Mouse (Mus musculus) gastrocnemius, postnatal 10 days (tissue): ENCODE results near the gene Jph3. TPM values are rescaled to one million over a fixed set of nuclear protein-coding genes. Genes with fewer than 3 reads are reported as not detected.

Experiments
- DNase-seq: peaks from one replicate; pipeline ENCODE4 v3.0.0; 2021; ENCODE audit warnings: mixed read lengths
- total RNA-seq, 2 experiments: library from RNA; stranded (reverse); gene quantifications; 2 replicates each; pipeline ENCODE4 v1.2.3; 2021

Jph3 gene
- total RNA-seq, 2 experiments from 2014 or later, result 0.14 to 0.16 TPM

DNA sequence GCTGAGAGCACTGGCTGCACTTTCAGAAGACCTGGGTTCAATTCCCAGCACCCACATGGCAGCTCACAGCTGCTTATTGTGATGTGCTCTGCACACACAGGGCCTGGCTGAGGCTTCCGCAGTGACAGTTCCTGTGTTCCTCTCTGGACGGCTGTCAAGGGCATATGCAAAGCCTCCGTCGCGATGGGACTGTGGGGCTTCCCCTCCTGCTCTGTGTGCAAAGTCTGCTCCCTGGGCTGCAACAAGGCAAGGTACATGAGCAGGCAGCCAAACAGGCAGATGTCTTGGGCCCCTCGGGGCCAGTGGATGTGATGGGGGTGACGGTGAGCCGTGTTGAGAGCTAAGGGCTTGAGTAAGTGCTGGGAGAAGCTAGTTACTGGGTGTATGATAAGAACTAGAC lies 59.4 kb downstream of the Jph3 start:
- DNase-seq, result no peak

DNA sequence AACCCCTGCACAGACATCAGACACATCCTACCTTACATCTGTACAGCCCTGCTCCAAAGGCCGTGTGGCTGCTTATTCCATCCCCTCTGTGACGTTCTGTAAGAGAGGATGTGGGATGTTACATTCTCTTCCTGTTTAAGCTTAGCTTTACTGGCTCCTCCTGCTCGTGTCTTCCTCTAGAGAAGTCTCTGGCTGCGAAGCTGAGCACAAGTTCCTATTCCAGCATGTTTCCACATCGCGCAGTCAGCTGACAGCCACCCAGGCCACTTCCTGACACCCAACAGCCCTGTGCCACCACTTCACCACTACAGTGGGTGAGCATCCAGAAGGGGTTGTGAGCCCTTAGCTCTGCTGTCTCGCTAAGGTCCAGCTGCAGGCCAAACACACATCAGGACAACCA lies 62.7 kb downstream of the Jph3 start:
- DNase-seq, result no peak

GRCm38 (mm10) chr8:121792627-121793026 lies 63.2 kb downstream of the Jph3 start:
- DNase-seq, result no peak

DNA sequence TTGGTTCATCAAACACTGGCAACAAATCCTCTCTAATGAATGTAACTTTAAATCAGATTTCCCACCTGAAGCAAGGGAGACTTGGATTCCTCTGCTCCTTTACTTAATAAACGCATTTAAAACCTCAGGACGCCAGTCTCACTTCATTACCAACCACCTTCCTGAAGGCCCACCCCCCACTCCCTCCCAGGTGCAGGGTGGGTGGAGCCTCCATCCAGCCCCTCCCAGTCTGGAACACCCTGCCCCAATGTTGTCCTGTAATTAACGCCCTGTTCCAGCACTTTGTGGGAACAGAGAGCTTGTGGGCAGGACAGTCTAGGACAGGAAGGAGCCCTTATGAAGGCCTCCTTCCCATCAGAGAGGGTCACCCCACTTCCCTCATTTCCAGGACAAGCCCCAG lies 64.7 kb downstream of the Jph3 start:
- no peak for DNase-seq

DNA sequence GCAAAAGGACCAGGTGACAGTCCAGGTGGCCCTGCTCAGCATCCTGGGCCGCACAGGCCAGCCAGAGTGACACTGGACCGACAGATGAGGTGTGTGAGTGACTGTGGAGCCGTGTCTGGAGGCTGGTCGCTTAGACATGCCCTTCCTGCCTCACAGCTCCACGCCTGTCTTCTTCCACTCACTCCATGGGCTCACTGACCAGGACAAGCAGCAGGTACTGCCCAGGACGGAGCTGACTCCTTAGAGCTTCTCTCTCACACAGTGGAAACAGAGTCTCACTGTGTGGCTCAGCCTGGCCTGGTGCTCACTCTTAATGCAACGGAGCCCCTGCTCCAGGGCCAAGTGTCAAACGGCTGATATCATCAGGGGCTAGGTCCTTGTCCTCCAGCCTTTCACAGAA lies 66.0 kb downstream of the Jph3 start:
- DNase-seq, result no peak

DNA sequence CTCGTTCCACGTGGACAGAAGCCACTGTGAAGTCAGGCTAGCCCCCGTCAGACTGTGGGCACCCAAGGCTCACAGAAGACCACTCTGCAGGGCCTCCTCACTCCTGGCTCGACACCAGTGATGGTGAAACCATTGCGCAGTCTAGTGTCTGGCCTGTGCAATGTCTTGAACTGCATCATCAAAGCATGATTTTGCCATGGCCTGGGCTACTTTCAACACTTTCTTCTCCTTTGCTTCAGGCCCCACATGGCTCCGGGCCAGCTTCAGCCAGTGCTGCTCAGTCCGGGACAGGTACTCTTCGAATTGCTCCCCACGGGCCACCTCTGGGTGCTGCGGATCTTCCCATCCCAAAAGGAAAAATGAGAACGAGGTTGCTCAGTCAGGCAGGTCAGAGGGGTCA lies 67.0 kb downstream of the Jph3 start:
- DNase-seq, result no peak

GRCm38 (mm10) chr8:121798401-121798800 lies 69.0 kb downstream of the Jph3 start:
- DNase-seq, result no peak

GRCm38 (mm10) chr8:121804829-121805228 lies 75.4 kb downstream of the Jph3 start:
- DNase-seq, result no peak

GRCm38 (mm10) chr8:121806126-121806525 lies 76.7 kb downstream of the Jph3 start:
- no peak for DNase-seq

GRCm38 (mm10) chr8:121808032-121808431 lies 78.6 kb downstream of the Jph3 start:
- no peak for DNase-seq

GRCm38 (mm10) chr8:121809524-121810155 lies 80.2 kb downstream of the Jph3 start:
- no peak for DNase-seq

DNA sequence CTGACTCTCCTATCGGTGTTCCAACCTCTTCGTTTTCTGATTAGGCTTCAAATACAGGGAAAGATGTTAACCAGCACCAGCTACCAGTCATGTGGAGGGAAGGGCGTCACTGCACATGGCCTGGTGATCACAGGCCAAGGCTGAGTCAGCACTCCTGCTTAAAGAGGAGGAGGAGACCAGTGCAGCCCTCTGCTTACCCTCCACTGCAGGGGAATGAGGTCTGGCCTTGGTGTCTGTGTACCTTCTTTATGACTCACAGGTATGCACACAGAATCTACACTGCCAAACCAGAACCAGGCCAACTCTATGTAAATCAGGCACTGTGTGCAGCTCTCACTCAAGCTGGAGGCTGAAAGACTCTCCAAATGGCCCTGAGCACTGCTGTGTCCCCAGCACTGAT lies 82.1 kb downstream of the Jph3 start:
- no peak for DNase-seq

DNA sequence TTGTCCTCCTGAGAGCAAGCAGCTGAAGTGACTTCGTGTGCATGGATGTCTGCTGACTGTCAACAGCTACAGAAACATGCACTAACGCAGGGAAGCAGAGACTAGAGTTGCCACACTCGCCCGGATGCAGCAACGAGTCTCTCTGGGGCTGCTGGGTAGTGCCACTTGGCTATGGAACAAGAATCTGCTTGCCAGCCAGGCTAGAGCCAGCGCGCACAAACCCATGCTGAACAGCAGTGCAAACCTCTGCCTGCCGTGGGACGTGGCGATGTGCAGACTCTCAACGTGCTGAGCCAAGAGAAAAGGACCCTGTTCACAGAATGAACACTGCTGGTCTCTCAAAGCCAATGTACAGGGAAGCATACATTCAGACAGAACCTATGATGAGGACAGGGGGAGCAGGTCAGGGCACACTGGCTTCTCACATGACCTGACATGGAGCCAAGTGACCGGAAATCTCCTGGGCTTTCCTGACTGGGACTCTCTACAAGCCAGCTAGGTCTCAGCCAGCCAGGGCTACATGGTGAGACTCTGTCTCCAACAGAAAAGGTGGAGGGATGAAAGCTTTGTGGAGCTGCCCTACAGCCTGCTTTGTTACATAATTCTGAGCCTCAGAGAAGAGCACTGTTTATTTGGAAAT lies 82.6 kb downstream of the Jph3 start:
- DNase-seq, result no peak

DNA sequence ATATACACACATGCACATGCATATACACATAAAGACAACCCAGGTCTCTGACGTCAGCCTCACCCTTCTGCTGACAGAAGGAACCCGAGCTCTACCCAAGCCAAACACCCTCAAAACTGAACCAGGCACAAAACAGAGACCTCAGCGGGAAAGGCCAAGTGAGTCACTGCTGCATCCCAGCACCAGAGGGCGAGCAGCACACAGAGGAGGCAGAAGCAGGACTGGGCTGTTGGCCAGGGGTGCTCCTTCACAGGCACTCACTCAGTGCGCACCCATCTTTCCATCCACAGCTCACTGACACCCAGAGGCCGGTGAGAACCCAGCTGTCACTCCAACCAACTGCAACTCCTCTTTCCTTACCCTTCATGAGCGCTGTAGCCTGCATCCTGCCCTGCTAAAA lies 88.8 kb downstream of the Jph3 start:
- no peak for DNase-seq

DNA sequence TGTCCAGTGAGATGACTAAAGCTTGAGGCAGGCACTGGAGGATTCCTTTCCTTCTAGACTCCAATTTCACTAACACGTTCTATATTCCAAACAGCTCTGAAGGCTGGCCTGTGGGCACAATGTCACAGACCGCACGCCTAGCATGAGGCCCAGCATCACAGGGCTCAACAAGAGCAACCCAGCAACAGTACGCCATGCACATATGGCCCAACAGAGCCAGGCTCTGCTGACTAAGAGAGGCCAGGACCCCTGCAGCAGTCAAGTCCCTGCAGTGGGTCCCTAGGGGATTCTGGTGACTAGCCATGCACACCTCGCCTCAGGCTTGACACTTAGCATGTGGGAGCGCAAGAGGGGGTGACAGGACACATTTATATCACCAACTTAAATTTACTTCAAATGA lies 91.4 kb downstream of the Jph3 start:
- no peak for DNase-seq

DNA sequence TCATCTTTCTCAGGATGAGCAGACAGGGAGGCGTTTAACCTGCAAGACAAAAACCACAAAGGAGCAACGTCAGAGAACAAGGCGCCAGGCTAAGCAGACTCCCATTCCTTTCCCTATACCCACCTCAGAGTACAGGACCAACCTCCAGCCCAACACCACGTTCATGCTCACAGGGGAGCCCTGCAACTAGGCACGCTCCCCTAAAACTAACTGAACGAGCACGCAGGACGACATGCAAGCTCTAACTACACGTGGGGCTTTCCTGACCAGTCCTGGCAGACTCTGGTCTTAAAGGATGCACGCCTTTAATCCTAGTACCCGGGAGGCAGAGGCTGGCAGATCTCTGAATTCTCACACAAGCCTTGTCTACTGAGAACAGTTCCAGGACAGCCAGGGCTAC lies 91.9 kb downstream of the Jph3 start:
- DNase-seq, result no peak

- DNase-seq, result no peak
Observed at GRCm38 (mm10) chr8:121821770-121822169, 92.3 kb downstream of the Jph3 start.

GRCm38 (mm10) chr8:121827726-121828125 lies 98.3 kb downstream of the Jph3 start:
- DNase-seq, result no peak

DNA sequence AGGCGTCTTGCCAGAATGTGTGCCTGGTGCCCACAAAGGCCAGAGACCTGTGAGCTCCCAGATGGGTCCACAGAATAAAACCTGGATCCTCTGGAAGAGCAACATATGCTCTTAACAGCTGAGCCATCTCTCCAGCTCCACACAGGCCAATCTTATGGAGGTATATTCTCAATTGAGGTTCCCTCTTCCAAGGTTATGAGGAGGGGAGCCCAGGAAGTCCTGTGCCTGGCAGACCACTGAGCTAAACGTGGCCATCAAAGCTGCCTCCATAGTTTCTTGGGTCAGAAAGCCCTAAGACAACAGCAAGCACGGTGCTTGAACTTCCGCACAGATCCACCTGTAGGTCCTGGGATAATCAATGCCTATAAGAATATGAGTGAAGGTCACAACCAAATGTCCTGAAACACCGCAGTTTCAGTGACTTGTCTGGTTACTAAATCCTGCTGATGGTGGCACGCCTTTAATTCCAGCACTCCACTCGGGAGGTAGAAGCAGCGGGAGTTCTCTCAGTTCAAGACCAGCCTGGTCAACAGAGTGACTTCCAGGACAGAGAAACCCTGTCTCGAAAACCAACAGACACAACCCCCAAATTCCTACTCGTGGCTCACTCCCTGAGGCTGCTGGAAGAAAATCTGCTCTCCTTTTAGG lies 99.1 kb downstream of the Jph3 start:
- DNase-seq, result no peak

DNA sequence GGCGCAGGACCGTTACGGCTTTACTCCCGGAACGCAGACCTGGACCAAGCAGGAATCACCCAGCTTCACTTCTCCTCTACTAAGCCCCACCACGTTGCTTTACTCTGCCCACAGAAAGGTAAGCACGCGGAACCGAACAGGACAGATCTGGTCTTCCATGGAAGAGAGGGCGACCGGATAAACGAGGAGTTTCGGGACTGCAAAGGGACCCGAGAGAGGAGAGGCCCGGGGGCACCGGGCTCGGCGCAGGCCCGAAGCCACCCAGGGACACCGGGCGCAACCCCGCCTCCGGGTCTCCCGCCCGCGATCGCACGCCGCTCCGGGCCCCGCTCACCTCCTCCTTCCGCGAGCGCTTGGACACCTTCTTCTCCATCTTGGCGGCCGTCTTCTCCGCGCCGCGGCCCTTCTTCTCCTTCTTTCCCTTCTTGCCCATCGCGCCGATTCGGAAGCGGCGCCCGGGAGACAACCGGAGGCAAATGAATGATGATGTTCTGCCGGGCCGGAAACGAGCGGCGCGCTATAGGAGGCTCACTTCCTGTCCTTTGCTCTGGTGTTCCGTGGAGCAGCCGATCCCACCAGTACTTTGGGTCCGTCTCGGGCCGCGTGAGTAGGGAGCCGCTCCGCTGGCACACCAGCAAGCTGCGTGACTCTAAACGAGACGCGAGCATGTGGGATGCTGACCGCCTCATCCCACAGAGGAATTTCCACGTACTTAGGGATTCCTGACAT lies 99.8 kb downstream of the Jph3 start, which contains the start of gene Klhdc4:
Gene Klhdc4, minus strand, starts transcription at position 522 of the 729 bp plus-strand sequence.
- peak; percentile 82 for DNase-seq

GRCm38 (mm10) chr8:121829777-121830362 lies 100.4 kb downstream of the Jph3 start:
- DNase-seq, result no peak

GRCm38 (mm10) chr8:121832061-121832460 lies 102.6 kb downstream of the Jph3 start:
- DNase-seq, result no peak

DNA sequence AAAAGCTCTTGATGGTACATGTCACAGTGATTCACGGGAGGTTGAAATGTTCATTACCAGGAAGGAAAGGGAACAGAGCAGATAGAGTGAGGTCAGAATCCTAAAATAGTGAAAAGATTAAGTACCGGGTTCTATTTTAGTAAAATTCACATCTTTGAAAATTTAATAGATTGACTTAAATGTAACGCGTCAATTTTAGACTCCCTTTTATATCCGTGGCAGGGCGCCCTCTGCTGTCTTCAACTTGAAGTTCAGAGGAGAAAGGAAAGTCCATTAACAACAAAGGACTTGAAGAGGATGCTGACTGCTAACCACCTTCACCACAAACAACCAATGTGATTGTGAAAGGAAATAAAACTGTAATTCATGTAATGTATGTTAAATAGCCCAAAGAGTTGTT lies 103.1 kb downstream of the Jph3 start:
- DNase-seq, result peak; percentile 70
